Mouse (Mus musculus): Measurements from ENCODE around the gene Rap1a. TPM values are rescaled to one million over a fixed set of nuclear protein-coding genes. Genes with fewer than 3 reads are reported as not detected.

Rap1a gene
- 228 TPM for polyA plus RNA-seq (2017; shearing (Covaris generic))

GRCm38 (mm10) chr3:105801191-105802166, at the start of gene Rap1a:
Gene Rap1a, minus strand, starts transcription at chr3:105801336.

GRCm38 (mm10) chr3:105704031-105705008, 96.8 kb downstream of the Rap1a start, which contains the start of gene Inka2:
Gene Inka2, plus strand, starts transcription at chr3:105704599.

GRCm38 (mm10) chr3:105687324-105688060, 113.6 kb downstream of the Rap1a start, which contains the start of gene Ddx20:
Gene Ddx20, minus strand, starts transcription at chr3:105687574.

Other genes starting within 250 kb of the Rap1a start
- 17.4 TPM for gene Ddx20, start 113.8 kb downstream of the Rap1a start, polyA plus RNA-seq (2017; shearing (Covaris generic))
- gene Inka2, start 96.7 kb downstream of the Rap1a start, polyA plus RNA-seq (2017; shearing (Covaris generic)) = 0.31 TPM
- gene Adora3, start 69.5 kb upstream of the Rap1a start, polyA plus RNA-seq (2017; shearing (Covaris generic)) = not detected
- gene Tmigd3, start 69.6 kb upstream of the Rap1a start, polyA plus RNA-seq (2017; shearing (Covaris generic)) = not detected
- gene I830077J02Rik, start 131.3 kb upstream of the Rap1a start, polyA plus RNA-seq (2017; shearing (Covaris generic)) = 0.51 TPM
- 48.0 TPM for gene Wdr77, start 158.0 kb upstream of the Rap1a start, polyA plus RNA-seq (2017; shearing (Covaris generic))
- gene Atp5f1, start 158.8 kb upstream of the Rap1a start, polyA plus RNA-seq (2017; shearing (Covaris generic)) = 248 TPM
- gene Ovgp1, start 172.4 kb upstream of the Rap1a start, polyA plus RNA-seq (2017; shearing (Covaris generic)) = 6.1 TPM
- 3.7 TPM for gene Pifo, start 213.3 kb upstream of the Rap1a start, polyA plus RNA-seq (2017; shearing (Covaris generic))
- gene Chil5, start 231.5 kb upstream of the Rap1a start, polyA plus RNA-seq (2017; shearing (Covaris generic)) = 2.5 TPM